Mouse (Mus musculus): ENCODE measurements at regions not wholly inside any gene's neighbourhood (a gene's known extent, or its start where the extent isn't known, plus 50 kb on each side); places are given as distances from the start of the nearest gene placed in this dataset.

DNA sequence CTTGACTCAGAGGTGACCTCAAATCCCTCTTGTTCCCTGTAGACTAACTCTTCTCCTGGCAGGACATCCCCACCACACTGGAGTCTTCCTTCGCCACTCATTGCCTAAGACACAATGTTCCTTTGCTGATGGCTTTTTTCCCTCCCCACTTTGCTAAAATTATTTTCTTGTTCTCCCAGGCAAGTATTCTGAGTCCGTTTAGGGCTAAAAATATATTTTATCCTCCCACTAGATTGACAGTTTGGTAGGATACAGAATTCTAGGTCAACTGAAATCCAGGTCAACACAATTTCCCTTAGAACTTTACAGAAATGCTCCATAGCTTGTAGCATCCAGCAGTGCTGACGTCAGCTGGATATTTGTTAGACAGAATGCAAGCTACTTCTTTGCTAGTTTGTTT is 324.7 kb upstream of the Gm6657 start:
- TF ChIP-seq CTCF (IDR thresholded peaks at IDR 0.05; ENCODE audit: insufficient read depth, low read length) (no peak), POLR2A (IDR thresholded peaks at IDR 0.05; ENCODE audit: borderline replicate concordance, extremely low read depth, low read depth, low read length) (no peak)

Measured in lung, adult 2 months (tissue).